Mouse (Mus musculus): ENCODE results near the gene Atp5g1. TPM values are rescaled to one million over a fixed set of nuclear protein-coding genes. Genes with fewer than 3 reads are reported as not detected.
"Not testable (repeated sequence)": the region's sequence is repeated elsewhere in the genome, so short reads cannot be mapped to it uniquely, and the experiment has no call there.

Gene Atp5g1
- 854 and 1,068 TPM in 2 replicates for polyA plus RNA-seq (2014; fragmentation: Nextera tagmentation; extraction: Ambion mirVana)

DNA sequence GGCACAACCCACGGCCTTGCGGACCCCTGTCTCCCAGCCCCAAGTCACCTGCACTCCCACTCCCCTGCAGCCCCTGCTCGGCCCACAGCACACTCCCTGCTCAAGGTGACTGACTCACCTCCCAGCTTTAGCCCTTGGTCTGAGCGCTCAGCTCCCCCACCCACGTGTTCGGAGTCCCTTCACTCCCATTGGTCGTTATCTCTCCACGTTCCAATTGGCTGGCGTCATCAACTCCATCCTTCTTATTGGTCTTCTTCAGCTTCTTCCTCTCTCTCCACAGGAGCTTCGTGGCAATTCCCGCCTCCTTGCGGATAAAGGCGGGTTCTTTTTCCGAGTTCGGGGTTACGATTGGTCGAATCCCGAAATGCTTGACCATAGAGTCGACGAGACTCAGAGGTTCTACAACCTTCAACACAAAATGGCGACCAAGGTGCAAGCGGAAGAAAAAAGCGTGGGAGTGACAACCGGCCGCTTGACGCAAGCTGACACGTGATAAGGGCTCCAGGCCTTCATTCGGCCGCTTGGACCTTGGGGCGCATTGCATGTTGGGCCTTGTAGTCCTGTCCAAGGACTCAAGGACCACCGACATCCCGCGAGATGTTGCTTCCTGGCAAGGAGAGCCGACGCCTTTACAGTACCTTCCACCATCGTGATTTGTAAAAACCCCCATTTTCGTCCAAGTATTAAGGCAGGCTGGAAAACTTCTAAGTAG, at the start of gene Atp5g1:
Gene Atp5g1, minus strand, starts transcription at position 162 of the 712 bp plus-strand sequence.
- Histone ChIP-seq H3K4me2 (ENCODE audit: low read depth, low read length) (peak within 1 kb of the TSS; percentile 82), H3K27me3 (ENCODE audit: control insufficient read depth, insufficient read depth, low read length) (no peaks in the 10 kb centered on the region), H3K27ac (ENCODE audit: low read depth, low read length) (peak within 1 kb of the TSS; percentile 87), H3K4me3 (ENCODE audit: low read depth, low read length) (peak within 1 kb of the TSS; percentile 62), H3K36me3 (ENCODE audit: control insufficient read depth, insufficient read depth, low read length) (no peaks in the 10 kb centered on the region; the same call in 1 of the 2 replicates), H3K4me1 (ENCODE audit: control insufficient read depth, insufficient read depth, low read length) (peaks cover 5% of the 10 kb centered on the region; the same call in 1 of the 2 replicates), H3K9me3 (ENCODE audit: control insufficient read depth, low read length) (no peaks in the 10 kb centered on the region), H3K9ac (replicated peaks; ENCODE audit: low read depth, low read length) (peak within 1 kb of the TSS; percentile 80)
- ATAC-seq (ENCODE audit: low read depth), result peak; percentile 97
- WGBS, result under 1% methylated on average over 37 of the region's 37 CpGs

DNA sequence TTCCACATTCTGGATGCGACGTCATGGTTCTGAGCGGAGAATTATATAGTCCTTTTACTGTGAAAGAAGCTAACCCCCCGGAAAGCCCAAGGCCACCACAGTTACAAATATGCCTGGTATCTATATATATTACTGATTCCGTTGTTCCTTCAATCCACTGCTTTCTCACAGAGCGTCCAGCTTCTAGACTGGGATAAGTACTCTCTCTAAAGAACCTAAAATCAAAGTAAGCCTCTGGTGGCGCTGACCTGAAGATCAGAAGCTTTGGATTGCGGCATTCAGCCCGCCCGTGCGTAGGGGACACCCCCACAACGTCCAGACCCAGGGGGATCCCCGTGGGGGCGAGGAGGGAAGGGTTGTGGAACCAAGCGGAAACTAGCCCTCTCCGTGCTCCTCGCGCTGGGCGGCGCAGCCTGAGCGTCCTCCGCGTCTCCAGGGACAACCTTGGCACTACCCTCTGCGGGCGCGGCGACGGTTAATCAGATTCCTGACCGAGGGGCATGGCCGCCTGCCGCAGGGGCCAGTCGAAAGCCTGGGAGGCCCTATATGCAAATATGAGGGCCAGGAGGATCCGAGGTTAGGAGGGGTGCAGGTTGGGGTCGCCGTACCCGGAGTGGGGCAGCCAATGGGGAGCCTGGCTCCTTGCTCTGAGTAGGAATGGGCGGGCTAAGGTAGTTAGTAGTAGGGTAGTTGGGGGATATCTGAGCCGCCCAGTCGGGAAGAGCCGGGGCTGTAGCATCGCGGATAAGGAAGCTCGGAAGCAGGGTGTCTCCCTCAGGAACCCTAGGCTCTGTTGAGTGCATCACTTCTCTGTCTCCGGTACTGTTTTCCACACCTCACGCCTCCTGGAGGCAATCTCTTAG, 48.8 kb upstream of the Atp5g1 start:
- Histone ChIP-seq H3K4me3 (ENCODE audit: low read depth, low read length) (peak overlapping the region; percentile 35), H3K9me3 (ENCODE audit: control insufficient read depth, low read length) (no peaks in the 10 kb centered on the region), H3K36me3 (ENCODE audit: control insufficient read depth, insufficient read depth, low read length) (no peaks in the 10 kb centered on the region), H3K27ac (ENCODE audit: low read depth, low read length) (no peak overlapping the region), H3K27me3 (ENCODE audit: control insufficient read depth, insufficient read depth, low read length) (peaks cover 8% of the 10 kb centered on the region), H3K4me2 (ENCODE audit: low read depth, low read length) (peak overlapping the region; percentile 74), H3K4me1 (ENCODE audit: control insufficient read depth, insufficient read depth, low read length) (peaks cover 5% of the 10 kb centered on the region; the same call in 1 of the 2 replicates), H3K9ac (replicated peaks; ENCODE audit: low read depth, low read length) (peak overlapping the region; percentile 37; the same call in 1 of the 2 replicates)
- WGBS, result 2% methylated on average over 44 of the region's 45 CpGs
- no peak; the same call in 1 of the 2 replicates for ATAC-seq (ENCODE audit: low read depth)

DNA sequence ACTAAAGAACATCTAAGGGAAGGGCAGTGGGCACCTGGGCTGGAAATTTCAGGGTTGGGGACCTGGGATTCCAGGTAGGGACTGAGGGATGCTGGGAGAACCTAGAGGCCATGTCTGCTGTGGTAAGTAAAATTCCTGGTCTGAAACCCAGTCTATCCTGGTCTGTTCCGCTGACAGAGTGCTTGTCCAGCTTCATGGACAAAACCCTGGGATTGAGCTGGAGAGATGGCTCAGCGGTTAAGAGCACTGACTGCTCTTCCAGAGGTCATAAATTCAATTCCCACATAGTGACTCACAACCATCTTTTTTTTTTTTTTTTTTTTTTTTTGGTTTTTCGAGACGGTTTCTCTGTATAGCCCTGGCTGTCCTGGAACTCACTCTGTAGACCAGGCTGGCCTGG, 47.3 kb upstream of the Atp5g1 start:
- not testable (repeated sequence) for ATAC-seq (ENCODE audit: low read depth); H3K9me3 ChIP-seq (ENCODE audit: control insufficient read depth, low read length); H3K36me3 ChIP-seq (ENCODE audit: control insufficient read depth, insufficient read depth, low read length); H3K4me1 ChIP-seq (ENCODE audit: control insufficient read depth, insufficient read depth, low read length); H3K9ac ChIP-seq (replicated peaks; ENCODE audit: low read depth, low read length); H3K4me2 ChIP-seq (ENCODE audit: low read depth, low read length); H3K27ac ChIP-seq (ENCODE audit: low read depth, low read length); H3K27me3 ChIP-seq (ENCODE audit: control insufficient read depth, insufficient read depth, low read length); H3K4me3 ChIP-seq (ENCODE audit: low read depth, low read length)
- WGBS, result 86% methylated on average over 4 of the region's 4 CpGs

- Histone ChIP-seq H3K4me3 (ENCODE audit: low read depth, low read length) (no peak overlapping the region), H3K9me3 (ENCODE audit: control insufficient read depth, low read length) (no peaks in the 10 kb centered on the region), H3K9ac (replicated peaks; ENCODE audit: low read depth, low read length) (no peak overlapping the region), H3K4me2 (ENCODE audit: low read depth, low read length) (no peak overlapping the region), H3K27me3 (ENCODE audit: control insufficient read depth, insufficient read depth, low read length) (peaks cover 4% of the 10 kb centered on the region), H3K4me1 (ENCODE audit: control insufficient read depth, insufficient read depth, low read length) (peaks cover 2% of the 10 kb centered on the region; the same call in 1 of the 2 replicates), H3K36me3 (ENCODE audit: control insufficient read depth, insufficient read depth, low read length) (no peaks in the 10 kb centered on the region), H3K27ac (ENCODE audit: low read depth, low read length) (no peak overlapping the region)
- WGBS, result 62% methylated on average over 3 of the region's 3 CpGs
- ATAC-seq (ENCODE audit: low read depth), result no peak
Observed at GRCm38 (mm10) chr11:96119401-96119800, 43.9 kb upstream of the Atp5g1 start.

DNA sequence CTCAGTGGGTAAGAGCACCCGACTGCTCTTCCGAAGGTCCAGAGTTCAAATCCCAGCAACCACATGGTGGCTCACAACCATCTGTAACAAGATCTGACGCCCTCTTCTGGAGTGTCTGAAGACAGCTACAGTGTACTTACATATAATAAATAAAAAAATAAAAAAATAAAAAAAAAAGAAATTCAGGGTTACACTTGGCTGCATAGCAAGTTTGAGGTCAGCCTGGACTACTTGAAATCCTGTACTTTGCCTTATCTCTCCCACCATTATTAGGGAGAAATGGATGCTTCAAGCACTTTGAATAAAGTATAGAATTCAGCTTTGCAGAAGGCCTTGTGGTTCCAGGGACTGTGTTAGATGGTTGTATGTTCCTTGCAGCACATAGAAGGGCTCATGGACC, 41.5 kb upstream of the Atp5g1 start:
- not testable (repeated sequence) for H3K36me3 ChIP-seq (ENCODE audit: control insufficient read depth, insufficient read depth, low read length); H3K27me3 ChIP-seq (ENCODE audit: control insufficient read depth, insufficient read depth, low read length); H3K4me2 ChIP-seq (ENCODE audit: low read depth, low read length); H3K27ac ChIP-seq (ENCODE audit: low read depth, low read length); ATAC-seq (ENCODE audit: low read depth); H3K4me1 ChIP-seq (ENCODE audit: control insufficient read depth, insufficient read depth, low read length); H3K9ac ChIP-seq (replicated peaks; ENCODE audit: low read depth, low read length); H3K4me3 ChIP-seq (ENCODE audit: low read depth, low read length); H3K9me3 ChIP-seq (ENCODE audit: control insufficient read depth, low read length)
- WGBS, result 83% methylated on average over 3 of the region's 3 CpGs

DNA sequence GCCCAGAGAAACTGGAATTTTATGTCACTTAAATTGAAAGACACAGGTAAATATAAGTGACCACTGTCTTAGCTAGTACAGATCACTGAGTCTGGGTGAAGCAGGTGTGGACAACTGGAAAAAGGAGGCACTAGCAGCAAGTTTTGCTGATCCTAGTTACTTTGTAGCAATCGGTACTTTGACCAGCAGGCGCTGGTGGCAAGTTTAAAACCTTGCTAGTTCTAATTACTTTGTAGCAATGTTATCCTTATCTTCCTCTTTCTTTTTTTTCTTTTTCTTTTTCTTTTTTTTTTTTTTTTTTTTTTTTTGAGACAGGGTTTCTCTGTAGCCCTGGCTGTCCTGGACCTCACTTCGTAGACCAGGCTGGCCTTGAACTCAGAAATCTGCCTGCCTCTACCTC, 40.6 kb upstream of the Atp5g1 start:
- Histone ChIP-seq H3K4me1 (ENCODE audit: control insufficient read depth, insufficient read depth, low read length) (no peaks in the 10 kb centered on the region), H3K4me2 (ENCODE audit: low read depth, low read length) (no peak overlapping the region), H3K4me3 (ENCODE audit: low read depth, low read length) (no peak overlapping the region), H3K36me3 (ENCODE audit: control insufficient read depth, insufficient read depth, low read length) (no peaks in the 10 kb centered on the region), H3K9ac (replicated peaks; ENCODE audit: low read depth, low read length) (no peak overlapping the region), H3K27ac (ENCODE audit: low read depth, low read length) (no peak overlapping the region), H3K9me3 (ENCODE audit: control insufficient read depth, low read length) (no peaks in the 10 kb centered on the region), H3K27me3 (ENCODE audit: control insufficient read depth, insufficient read depth, low read length) (no peaks in the 10 kb centered on the region)
- 95% methylated on average over 3 of the region's 3 CpGs for WGBS
- no peak for ATAC-seq (ENCODE audit: low read depth)

DNA sequence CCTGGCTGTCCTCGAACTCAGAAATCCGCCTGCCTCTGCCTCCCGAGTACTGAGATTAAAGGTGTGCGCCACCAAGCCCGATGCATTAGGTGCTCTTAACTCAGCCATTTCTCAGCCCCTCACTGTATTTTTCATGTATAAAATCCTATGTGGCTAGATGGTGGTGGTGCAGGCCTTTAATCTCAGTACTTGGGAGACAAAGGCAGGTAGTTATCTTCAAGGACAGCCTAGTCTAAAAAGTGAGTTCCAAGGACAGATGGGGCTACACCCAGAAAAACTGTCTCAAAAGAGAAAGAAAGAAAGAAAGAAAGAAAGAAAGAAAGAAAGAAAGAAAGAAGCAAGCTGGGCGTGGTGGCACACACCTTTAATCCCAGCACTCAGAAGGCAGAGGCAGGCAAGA, 39.9 kb upstream of the Atp5g1 start:
- Histone ChIP-seq H3K4me1 (ENCODE audit: control insufficient read depth, insufficient read depth, low read length) (no peaks in the 10 kb centered on the region), H3K9ac (replicated peaks; ENCODE audit: low read depth, low read length) (no peak overlapping the region), H3K9me3 (ENCODE audit: control insufficient read depth, low read length) (no peaks in the 10 kb centered on the region), H3K4me3 (ENCODE audit: low read depth, low read length) (no peak overlapping the region), H3K4me2 (ENCODE audit: low read depth, low read length) (no peak overlapping the region), H3K27ac (ENCODE audit: low read depth, low read length) (no peak overlapping the region), H3K36me3 (ENCODE audit: control insufficient read depth, insufficient read depth, low read length) (no peaks in the 10 kb centered on the region), H3K27me3 (ENCODE audit: control insufficient read depth, insufficient read depth, low read length) (no peaks in the 10 kb centered on the region)
- no peak for ATAC-seq (ENCODE audit: low read depth)
- WGBS, result 87% methylated on average over 6 of the region's 6 CpGs

GRCm38 (mm10) chr11:96114077-96114476, 38.6 kb upstream of the Atp5g1 start:
- H3K9ac ChIP-seq (replicated peaks; ENCODE audit: low read depth, low read length), result no peak overlapping the region
- no peaks in the 10 kb centered on the region for H3K4me1 ChIP-seq (ENCODE audit: control insufficient read depth, insufficient read depth, low read length)
- no peak overlapping the region for H3K27ac ChIP-seq (ENCODE audit: low read depth, low read length)
- H3K4me3 ChIP-seq (ENCODE audit: low read depth, low read length), result no peak overlapping the region
- no peaks in the 10 kb centered on the region for H3K9me3 ChIP-seq (ENCODE audit: control insufficient read depth, low read length)
- no peaks in the 10 kb centered on the region for H3K27me3 ChIP-seq (ENCODE audit: control insufficient read depth, insufficient read depth, low read length)
- no peak for ATAC-seq (ENCODE audit: low read depth)
- WGBS, result 61% methylated on average over 2 of the region's 2 CpGs
- no peaks in the 10 kb centered on the region for H3K36me3 ChIP-seq (ENCODE audit: control insufficient read depth, insufficient read depth, low read length)
- H3K4me2 ChIP-seq (ENCODE audit: low read depth, low read length), result no peak overlapping the region

GRCm38 (mm10) chr11:96111751-96112150, 36.3 kb upstream of the Atp5g1 start, which contains the start of gene Calcoco2:
Gene Calcoco2 (minus strand): TSS chr11:96111964.
- Histone ChIP-seq H3K4me1 (ENCODE audit: control insufficient read depth, insufficient read depth, low read length) (no peaks in the 10 kb centered on the region), H3K9me3 (ENCODE audit: control insufficient read depth, low read length) (no peaks in the 10 kb centered on the region), H3K4me3 (ENCODE audit: low read depth, low read length) (no peak within 1 kb of the TSS), H3K36me3 (ENCODE audit: control insufficient read depth, insufficient read depth, low read length) (no peaks in the 10 kb centered on the region), H3K4me2 (ENCODE audit: low read depth, low read length) (no peak within 1 kb of the TSS), H3K27me3 (ENCODE audit: control insufficient read depth, insufficient read depth, low read length) (no peaks in the 10 kb centered on the region), H3K9ac (replicated peaks; ENCODE audit: low read depth, low read length) (no peak within 1 kb of the TSS), H3K27ac (ENCODE audit: low read depth, low read length) (no peak within 1 kb of the TSS)
- no peak for ATAC-seq (ENCODE audit: low read depth)
- 50% methylated on average over 14 of the region's 14 CpGs for WGBS
